Mouse (Mus musculus): ENCODE measurements at regions not wholly inside any gene's neighbourhood (a gene's known extent, or its start where the extent isn't known, plus 50 kb on each side); places are given as distances from the start of the nearest gene placed in this dataset.

DNA sequence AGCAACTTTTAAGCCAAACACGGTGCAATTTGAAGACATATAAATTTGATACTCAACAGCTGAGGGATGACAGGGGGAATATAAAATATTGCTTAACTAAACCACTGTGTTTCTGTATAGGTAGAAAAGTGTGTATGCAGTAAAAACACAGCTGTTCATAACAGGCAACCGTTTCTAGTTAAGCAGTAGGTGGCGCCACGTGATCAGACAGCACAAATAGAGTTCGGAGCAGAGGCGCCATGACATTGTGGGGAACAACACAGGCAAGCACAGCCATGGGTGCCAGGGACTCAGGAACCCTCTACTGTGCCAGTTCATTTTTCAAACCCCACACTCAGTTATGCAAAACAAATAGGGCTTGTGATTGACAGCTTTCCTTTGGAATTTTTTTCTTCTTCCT lies 304.1 kb upstream of the Zc3h15 start:
- DNase-seq (ENCODE audit: low spot score): no peak
- H3K9me3 ChIP-seq (replicated peaks; ENCODE audit: control insufficient read depth, low read length): no peaks in the 10 kb centered on the region
- H3K9ac ChIP-seq (ENCODE audit: low read length): no peak overlapping the region
- no peak overlapping the region for H3K27ac ChIP-seq (ENCODE audit: low read depth, low read length)
- H3K36me3 ChIP-seq (ENCODE audit: control insufficient read depth, insufficient read depth, low read length): no peaks in the 10 kb centered on the region
- no peak overlapping the region for H3K4me2 ChIP-seq (ENCODE audit: low read length)
- H3K4me1 ChIP-seq (ENCODE audit: control insufficient read depth, insufficient read depth, low read length): no peaks in the 10 kb centered on the region
- no peak for ATAC-seq
- no peaks in the 10 kb centered on the region for H3K27me3 ChIP-seq (replicated peaks; ENCODE audit: control insufficient read depth, insufficient read depth, low read length)
- H3K4me3 ChIP-seq (ENCODE audit: low read depth, low read length): no peak overlapping the region
- WGBS: 84% methylated on average over 6 of the region's 6 CpGs

All from forebrain, embryonic 14.5 days (tissue).